Mouse (Mus musculus): ENCODE data around the gene Zfp148.

Zfp148 gene

DNA sequence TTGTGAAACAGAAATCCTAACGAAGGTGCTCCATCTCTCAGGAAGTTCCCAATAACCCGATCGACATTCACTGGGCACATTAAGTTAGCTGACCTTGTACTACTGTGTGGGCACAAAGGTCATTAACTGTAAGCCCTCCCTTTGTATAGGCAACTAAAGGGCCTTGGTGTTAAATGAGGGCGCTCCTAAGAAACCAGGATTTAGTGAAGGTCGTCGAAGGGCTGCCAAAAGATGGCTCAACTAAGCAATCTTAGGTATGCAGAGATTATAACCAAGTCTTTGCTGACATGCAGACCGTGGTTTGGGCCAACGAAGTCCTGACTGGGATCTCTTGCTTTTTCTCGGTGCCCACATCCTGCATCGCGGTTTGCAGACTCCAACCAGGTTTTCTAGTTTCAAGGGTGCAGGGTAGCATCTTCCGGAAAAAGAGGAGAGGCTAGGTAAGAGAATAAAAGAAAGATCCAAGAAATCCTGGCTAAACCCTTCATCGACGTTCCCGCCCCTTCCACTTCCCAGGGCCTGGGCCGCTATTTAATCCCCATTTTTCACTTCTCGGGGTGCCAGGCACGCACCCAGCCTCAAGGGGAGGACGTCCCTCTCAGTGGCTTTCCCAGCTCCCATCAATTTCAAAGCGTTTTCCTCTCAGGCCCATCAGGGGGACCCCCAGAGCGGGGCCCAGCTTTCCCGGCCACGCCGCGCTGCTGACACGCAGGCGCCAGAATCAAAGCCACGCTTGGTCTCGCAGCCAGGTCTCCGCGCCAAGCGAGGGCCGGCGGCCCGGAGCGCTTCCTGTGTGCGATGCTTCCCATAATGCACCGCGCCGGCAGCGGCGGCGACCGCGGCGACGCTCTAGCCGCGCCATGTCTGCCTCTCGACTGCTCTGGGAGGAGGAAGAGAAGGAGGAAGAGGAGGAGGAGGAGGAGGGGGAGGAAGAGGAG is at the start of gene Zfp148:
TSS of gene Zfp148 (plus strand) at position 893 of the 938 bp plus-strand sequence.
- DNase-seq (ENCODE audit: low spot score): peak; percentile 91

- no peak for DNase-seq (ENCODE audit: low spot score)
Observed at GRCm38 (mm10) chr16:33333015-33333414, 47.6 kb upstream of the Zfp148 start.

- DNase-seq (ENCODE audit: low spot score): peak; percentile 89
Observed at GRCm38 (mm10) chr16:33337177-33337576, 43.5 kb upstream of the Zfp148 start.

- DNase-seq (ENCODE audit: low spot score): no peak
Observed at GRCm38 (mm10) chr16:33337681-33338080, 43.0 kb upstream of the Zfp148 start.

- DNase-seq (ENCODE audit: low spot score): no peak
Observed at GRCm38 (mm10) chr16:33338492-33338891, 42.1 kb upstream of the Zfp148 start.

GRCm38 (mm10) chr16:33339476-33339875 is 41.2 kb upstream of the Zfp148 start:
- no peak for DNase-seq (ENCODE audit: low spot score)

DNA sequence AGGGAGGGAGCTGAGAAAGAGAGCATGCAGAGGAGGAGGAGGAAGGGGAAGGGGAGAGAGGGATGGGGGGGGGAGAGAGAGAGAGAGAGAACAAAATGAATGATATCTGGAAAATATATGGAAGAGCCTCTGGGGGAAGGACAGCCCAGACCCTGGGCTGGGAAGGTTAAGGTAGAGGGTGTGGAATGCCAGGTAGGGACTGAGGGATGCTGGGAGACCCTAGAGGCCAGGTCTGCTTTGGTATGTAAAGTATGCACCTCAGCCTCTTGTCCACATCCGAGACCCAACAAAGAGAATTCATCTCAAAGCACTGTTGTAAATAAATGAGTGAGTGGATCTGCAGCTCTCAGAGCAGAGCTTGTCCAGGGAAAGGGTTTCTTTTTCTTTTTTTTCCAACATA is 38.3 kb upstream of the Zfp148 start:
- DNase-seq (ENCODE audit: low spot score): no peak

GRCm38 (mm10) chr16:33343106-33343505 is 37.5 kb upstream of the Zfp148 start:
- no peak for DNase-seq (ENCODE audit: low spot score)

DNA sequence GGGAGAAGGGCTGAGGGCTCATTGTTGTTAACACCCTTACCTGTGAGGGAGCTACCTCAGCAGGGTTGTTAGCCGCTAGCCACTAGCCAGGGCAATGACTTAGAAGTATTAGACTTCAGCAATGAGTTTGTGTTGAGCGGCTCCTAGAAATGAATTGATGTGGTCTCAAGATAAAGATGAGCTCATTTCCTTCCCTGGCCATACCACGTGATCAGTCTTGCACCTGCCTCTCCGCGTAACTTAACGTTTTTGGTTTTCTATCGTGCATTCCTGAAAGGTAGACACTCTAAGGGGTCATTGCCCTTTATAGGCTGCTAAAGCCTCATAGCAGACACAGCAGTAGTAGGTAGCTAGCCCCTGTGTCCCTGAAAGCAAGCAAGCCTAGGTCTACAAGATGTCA is 37.0 kb upstream of the Zfp148 start:
- DNase-seq (ENCODE audit: low spot score): no peak

GRCm38 (mm10) chr16:33344379-33344778 is 36.3 kb upstream of the Zfp148 start:
- peak; percentile 59 for DNase-seq (ENCODE audit: low spot score)

DNA sequence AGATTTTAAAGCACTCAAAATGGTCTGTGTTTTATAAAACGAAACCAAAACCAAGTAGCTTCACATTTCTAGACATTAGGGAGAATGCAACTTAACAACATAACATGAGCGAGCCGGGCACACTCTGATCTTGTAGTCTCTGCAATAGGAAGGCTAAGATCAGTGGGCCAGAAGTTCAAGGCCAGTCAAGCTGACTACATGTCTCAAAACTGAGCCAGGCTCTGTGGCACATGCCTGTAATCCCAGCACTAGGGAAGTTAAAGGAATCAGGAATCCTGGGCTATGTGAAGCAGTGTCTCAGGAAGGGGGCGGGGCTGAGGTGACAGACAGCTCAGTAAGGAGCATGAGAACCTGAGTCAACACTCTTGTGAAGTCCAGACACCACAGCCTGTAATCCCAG is 35.8 kb upstream of the Zfp148 start:
- peak; percentile 57 for DNase-seq (ENCODE audit: low spot score)

DNA sequence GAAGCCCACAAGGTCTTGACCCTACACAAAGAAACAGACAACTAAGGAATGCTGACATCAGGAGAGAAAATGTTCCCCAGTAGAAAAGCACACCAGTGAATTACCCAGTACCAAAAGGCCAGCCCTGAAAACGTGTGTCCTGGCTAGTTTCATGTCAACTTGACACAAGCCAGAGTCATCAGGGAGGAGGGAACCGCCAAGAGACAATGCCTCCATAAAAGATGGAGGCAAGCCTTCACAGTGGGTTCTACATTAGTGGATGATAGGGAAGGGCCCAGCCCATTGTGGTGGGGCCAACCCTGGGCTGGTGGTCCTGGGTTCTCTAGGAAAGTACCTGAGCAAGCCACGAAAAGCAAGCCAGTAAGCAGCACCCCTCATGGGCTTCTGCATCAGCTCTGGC is 34.3 kb upstream of the Zfp148 start:
- peak; percentile 67 for DNase-seq (ENCODE audit: low spot score)

GRCm38 (mm10) chr16:33347134-33347533 is 33.5 kb upstream of the Zfp148 start:
- DNase-seq (ENCODE audit: low spot score): no peak

DNA sequence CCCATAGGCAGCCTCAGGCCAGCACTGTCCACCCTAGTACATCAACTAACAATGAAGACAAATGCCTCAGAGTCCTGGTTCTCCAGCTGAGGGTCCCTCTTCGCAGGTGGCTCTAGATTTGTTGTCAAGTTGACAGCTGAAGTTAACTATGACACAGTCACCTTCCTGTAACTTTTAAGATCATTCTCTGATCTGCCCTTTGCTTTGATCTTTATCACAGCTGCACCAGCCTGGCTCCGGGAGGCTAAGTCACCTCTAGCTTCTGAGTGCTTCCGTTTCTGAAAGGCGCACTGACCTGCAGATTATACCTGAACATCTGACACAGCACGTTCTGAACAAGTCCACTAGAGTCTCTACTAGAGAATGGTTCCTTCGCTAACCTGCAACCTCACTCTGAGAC is 22.8 kb upstream of the Zfp148 start:
- no peak for DNase-seq (ENCODE audit: low spot score)

- no peak for DNase-seq (ENCODE audit: low spot score)
Observed at GRCm38 (mm10) chr16:33365772-33366171, 14.9 kb upstream of the Zfp148 start.

GRCm38 (mm10) chr16:33368632-33369031 is 12.0 kb upstream of the Zfp148 start:
- no peak for DNase-seq (ENCODE audit: low spot score)

DNA sequence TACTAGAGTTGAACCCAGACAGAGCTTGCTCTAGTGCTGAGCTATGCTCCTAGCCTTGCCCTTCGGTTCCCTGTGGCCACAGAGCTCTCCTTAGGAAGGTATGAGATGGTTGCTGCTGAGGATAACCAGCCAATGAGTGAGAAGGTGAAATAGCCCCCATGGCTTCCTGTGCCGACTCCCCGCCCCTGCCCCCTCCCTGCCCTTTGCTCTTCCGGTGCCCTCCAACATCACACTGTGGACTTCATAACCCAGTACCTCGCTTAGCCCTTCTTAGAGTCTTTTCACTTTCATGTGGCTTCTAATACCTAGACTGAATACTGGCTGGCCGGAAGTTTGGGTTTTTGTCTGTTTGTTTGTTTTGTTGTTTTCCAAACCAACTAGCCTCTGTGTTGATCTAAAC is 9.8 kb upstream of the Zfp148 start:
- DNase-seq (ENCODE audit: low spot score): no peak

DNA sequence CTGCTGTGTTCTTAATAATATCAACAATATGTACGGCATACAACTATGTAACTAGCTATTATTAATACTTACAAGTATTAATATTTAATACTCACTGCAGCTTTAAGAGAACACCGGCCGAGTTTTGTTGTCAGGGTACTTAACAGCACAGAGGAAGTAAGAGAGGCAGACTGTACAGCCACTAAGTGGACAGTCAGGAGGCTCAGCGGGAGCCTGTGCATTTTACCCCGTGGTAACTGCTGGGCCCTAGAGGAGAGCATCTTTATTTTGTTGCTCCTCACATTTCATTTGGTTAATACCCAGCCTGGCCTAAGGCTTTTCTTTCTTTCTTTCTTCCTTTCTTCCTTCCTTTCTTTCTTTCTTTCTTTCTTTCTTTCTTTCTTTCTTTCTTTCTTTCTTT is 8.0 kb upstream of the Zfp148 start:
- no peak for DNase-seq (ENCODE audit: low spot score)

- no peak for DNase-seq (ENCODE audit: low spot score)
Observed at GRCm38 (mm10) chr16:33373326-33373725, 7.3 kb upstream of the Zfp148 start.

GRCm38 (mm10) chr16:33376266-33376665 is 4.4 kb upstream of the Zfp148 start:
- DNase-seq (ENCODE audit: low spot score): no peak

- peak; percentile 69 for DNase-seq (ENCODE audit: low spot score)
Observed at GRCm38 (mm10) chr16:33379219-33379943, 1.3 kb upstream of the Zfp148 start.

DNA sequence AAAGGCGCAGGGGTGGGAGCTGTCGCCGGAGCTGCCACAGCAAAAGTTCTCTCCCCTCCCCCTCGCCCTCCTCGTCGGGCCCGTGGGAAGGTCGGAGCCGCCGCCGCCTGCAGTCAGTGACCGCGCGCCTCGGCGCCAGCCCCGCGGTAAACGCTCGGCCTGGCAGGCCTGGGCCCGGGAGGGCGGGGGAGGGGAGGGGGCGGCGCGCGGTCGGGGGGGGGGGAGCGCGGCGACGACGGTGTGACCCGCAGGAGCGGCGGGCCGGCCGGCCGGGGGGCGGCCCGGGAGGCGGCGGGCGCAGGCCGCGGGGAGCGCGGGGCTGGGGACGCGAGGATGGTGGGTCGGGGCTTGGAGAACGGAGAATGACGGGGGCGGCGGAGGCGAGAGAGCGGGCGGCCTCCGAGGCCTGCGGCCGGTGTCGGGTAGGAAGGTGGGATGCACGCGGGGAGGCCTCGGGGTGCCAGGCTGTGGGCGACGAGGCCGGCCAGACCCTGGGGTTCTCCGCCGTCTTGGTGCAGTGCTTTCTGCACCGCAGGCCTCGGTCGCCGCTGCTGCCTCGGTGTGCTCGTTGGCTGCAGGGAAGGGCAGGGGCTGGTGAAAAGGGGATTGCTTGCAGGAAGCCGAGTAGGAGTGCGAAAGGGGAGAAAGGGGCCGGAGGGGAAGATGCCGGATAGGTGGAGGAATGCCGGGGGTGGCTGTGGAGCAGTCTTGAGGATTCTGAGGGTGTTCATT is 412 bp downstream of the Zfp148 start:
- DNase-seq (ENCODE audit: low spot score): peak; percentile 44
